Mouse (Mus musculus) c-Kit-positive CD71-positive TER-119-negative erythroid progenitor cells, embryonic 14.5 days (primary cell): ENCODE results near the gene Ogg1.
"Not testable (repeated sequence)": the region's sequence is repeated elsewhere in the genome, so short reads cannot be mapped to it uniquely, and the experiment has no call there.

Experiments used
- DNase-seq: peaks from one replicate; pipeline ENCODE4 v3.0.0-alpha.2; 2013; ENCODE audit warnings: low read depth

Gene Ogg1

DNA sequence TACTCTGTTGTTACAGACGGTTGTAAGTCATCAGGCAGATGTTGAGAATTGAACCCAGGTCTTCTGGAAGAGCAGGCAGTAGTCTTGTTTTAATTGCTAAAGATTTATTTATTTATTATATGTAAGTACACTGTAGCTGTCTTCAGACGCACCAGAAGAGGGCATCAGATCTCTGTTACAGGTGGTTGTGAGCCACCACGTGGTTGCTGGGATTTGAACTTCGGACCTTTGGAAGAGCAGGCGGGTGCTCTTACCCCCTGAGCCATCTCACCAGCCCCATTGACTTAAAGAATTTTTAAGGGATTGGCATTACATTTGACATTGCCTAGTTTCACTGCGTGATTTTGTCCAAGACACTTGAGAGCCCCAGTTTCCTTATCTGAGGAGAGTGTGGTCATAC lies 6.0 kb downstream of the Ogg1 start:
- DNase-seq: not testable (repeated sequence)

DNA sequence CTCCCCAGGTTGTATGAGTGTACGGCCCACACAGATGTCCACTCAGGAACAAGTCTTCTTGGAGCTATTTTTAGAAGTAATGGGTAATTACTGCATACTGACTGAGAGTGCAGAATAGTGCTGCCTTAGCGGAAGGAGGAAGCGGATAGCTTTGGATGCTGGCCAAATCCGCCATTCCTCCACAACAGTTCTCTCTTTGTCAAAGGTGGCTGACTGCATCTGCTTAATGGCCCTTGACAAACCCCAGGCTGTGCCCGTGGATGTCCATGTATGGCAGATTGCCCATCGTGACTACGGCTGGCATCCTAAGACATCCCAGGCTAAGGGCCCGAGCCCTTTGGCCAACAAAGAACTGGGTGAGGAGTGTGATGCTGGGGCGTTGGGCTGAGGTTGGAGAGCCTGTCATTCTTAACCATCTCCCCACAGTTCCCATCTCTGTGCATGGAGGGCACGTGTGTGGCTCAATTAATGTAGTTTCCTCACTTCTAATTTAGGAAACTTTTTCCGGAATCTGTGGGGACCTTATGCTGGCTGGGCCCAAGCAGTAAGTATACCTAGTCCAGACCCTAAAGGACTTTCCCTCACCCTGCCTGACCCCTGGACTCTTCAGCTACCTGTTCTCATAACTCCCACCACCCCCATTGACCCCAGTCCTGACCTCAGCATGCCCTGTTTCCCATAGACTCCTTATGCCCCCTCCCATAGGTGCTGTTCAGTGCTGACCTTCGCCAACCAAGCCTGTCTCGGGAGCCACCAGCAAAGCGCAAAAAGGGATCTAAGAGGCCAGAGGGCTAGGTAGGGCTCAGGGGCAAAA lies 6.6 kb downstream of the Ogg1 start:
- no peak for DNase-seq

DNA sequence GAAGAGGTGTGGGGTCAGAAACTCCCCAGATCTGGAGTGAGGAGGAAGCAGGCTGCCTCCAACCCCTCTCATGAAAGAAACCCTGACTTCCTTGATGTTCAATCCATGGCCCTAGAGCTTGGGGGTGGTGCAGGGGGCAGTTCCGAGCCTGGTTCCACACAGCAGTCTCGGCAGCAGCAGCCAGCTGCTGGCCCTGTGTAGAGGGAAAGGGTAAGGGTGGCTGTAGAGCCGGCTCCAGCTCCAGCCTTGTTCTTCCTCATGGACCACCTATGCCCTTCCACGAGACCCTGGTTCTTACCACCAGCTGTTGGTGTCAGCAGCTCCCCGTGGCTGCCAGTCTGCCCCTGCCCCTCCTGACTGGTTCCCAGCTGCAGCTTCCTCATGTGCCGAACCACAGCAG lies 7.4 kb downstream of the Ogg1 start:
- no peak for DNase-seq

DNA sequence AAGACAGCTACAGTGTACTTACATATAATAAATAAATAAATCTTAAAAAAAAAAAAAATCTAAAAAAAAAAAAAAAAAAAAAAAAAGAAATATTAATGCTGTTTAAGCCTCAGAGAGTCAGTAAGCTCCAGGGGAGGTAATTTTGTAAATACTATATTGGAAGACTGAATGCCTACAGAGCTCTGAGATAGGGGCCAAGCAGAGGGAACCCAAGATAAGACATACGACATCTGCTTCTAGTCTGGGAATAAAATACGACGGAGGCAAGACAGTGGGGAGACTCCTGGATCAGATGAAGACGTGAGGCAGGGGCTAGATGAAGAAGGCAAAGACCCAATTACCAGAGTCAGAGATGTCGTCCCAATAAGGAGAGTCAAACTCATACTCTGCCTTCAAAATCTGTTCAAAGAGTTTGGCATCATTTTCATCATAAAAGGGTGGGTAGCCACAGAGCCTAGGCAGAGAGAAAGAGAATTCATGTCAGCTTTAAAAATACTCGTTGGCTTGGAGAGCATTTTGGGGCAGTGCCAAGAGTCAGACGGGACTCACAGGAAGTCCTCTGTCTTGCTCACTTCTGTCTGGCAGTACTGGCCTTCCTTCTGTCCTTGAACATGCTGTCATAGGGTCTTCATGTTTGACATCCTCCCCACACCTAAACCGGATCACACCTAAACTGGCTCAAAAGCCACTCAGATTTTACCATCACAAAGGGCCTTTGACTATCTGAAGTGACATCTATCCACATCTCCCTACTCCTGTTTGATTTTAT lies 10.3 kb downstream of the Ogg1 start:
- DNase-seq: no peak

DNA sequence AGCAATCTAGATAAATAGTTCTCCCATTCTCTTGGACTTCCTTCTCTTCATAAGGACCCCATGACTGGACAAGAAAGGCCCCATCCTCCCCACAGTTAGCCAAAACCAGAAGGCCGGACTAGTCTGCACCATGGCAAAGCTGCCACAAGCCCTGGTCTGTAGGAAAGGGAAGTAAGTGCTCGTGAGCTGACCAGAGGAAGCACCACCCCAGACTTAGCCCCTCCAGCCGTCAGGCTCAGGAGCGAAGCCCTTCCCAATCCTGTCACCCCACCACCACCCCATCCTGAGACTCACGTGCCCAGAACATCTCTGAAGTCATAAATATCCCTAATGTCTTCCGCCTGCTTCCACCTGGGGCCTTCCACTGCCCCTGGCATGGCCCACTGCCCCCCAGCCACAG lies 14.8 kb downstream of the Ogg1 start:
- DNase-seq: no peak

DNA sequence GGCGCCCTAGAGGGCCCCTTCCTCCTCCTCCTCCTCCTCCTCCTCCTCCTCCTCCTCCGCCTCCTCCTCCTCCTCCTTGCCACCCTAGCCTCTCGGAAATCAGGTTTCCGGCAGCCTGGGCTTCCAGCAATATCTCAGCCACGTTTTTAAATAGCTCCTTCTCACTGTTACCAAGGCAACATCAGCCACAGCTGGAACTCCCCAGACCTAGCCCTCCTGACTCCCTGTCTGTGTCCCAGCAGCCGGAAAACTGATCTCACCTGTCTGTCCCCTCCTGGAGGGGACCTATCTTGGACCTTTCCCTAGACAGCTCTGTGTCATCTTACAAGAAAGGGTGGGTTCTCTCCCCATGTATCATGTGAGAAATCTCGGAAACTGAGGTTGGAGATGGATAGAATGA lies 15.5 kb downstream of the Ogg1 start:
- no peak for DNase-seq

DNA sequence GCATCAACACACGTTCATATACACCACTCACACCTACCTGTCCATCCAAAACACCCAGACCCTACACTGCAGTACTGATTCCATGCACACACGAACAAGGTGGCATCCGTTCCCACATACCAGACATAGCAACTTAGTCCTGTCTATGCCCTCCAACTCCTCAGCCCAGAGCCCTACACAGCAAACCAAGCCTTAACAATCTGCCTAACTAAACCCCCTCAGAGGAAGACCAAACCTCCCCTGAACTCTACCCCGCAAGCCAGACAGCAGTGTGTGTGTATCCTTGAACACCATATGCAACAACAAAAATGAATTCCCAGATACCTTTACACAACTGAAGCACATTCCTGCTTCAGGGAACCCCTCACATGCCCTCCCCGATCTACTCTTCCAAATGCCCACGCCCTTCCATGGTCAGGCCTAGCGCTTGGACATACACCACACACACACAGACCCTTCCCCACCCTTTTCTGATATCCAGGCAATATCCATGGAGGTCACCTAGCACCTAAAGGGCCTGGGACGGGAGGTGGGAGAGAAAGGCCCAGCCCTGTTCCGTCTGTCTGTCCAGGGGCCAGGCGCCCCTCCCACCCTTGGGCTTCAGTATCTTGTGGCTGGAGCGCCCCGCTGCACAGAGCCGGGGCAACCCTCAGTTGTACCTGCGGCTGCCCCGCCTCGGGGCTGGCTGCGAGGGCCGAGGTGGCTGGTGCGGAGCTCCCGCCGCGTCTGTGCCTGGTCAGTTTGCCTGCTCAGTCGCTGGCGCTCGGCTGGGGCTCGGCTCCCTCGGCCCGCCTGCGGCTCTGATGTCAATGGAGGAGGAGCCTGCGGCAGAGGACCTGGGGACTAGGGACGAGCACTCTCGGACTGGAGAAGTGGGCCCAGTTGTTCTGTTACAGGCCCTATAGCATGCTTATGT lies 16.7 kb downstream of the Ogg1 start, which contains the start of gene Camk1:
Gene Camk1 (minus strand): TSS at position 808 of the 916 bp plus-strand sequence.
- peak; percentile 24 for DNase-seq

DNA sequence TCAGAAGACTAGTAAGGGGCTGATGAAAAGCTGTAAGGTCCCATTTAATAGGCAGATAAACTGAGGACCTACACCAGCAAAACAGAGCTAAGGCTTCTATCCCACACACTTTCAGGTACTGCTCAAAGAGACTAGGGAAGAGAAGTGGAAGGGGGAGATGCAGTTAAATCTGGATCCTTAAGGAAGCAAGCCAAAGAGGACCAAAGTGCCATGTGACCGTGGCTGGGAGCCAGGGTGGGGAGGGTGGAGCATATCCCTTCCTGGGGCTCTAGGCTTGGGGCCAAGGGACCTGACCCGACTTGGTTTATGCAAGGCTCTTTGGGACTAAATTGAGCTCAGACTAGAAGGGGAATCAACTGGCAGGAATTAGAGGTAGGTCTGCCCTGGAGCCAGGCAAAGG lies 17.5 kb downstream of the Ogg1 start:
- no peak for DNase-seq

DNA sequence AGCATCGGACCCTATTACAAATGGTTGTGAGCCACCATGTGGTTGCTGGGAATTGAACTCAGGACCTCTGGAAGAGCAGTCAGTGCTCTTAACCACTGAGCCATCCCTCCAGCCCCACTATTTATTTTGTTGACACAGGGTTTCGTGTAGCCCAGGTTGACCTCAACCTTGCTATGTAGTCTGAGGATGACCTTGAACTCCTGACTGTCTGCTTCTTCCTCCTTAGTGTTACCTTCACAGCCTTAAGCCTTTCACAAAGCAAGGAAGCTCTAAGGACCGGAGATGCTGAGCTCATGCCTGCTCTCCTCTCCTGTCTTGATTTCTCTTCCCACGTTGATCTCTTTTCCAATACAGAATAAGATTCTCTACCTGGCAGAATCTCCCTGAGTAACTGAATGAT lies 20.1 kb downstream of the Ogg1 start:
- no peak for DNase-seq

DNA sequence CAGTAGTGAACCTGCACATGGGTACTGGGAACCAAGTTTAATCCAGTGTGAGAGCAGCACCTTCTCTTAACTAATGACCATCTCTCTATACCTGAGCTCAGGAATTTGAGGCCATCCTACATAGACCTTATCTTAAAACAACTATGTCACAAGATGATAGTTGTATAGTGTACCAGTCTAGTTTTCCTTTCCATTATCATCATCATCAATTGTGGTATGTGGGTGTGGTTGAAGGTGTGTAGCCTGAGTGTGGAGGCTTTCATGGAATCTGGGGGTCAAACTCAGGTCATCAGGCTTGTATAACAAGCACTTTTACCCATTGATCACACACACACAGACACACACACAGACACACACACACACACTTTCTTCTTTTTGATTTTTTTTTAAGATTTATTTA lies 23.8 kb downstream of the Ogg1 start:
- no peak for DNase-seq

DNA sequence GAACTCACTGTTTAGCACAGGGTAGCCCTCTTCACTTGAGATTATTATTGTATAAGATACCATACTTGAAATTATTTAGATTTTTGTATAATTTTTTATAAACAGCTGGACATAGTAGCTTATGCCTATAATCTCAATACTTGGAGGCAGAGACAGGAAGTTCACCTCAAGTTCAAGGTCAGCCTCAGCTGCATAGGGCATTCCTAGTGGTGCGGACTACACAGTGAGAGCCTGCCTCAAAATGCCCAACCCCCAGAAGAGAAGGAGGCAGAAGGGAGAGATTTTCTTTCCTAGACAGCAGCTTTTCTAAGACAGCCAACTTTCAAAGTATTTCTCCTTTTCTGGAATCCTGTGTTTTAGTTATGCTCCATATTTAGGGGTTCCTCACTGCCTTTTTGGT lies 24.4 kb downstream of the Ogg1 start:
- DNase-seq: no peak

DNA sequence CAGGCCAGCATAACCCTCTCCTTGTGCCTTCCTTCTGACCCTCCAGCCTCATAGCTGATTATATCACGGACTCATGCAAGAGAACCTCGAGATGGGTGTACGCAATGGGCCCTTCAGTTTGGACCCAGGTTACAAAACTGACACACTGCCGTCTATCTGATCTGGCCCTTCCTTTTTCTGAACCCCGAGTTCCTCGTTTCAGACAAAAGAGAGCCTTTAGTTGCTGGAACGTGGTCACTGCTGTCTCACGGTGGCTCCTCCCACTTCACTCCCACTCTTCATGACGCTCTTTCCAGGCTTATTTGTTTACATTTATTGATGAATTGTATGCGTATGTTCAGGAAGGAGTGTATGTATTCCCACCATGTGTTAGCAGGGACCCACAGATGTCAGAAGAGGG lies 24.9 kb downstream of the Ogg1 start:
- no peak for DNase-seq

DNA sequence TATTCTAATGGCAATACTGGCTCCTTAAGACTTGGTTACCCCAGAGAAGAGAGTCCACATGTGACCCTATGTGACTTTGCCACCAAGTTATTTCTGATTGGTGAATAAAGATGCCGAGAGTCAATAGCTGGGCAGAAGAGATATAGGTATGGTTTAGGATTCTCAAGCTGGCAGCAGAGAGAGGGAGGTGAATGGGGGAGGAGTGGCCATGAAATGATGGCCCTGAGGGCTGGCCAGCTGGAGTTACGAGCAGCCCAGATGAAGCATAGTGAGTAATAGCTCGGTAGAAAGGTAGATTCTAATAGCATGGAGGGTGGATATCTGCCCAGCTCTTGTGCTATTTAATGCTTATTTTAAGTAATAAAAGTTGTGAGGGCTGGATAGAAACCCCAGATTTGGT lies 26.0 kb downstream of the Ogg1 start:
- no peak for DNase-seq

DNA sequence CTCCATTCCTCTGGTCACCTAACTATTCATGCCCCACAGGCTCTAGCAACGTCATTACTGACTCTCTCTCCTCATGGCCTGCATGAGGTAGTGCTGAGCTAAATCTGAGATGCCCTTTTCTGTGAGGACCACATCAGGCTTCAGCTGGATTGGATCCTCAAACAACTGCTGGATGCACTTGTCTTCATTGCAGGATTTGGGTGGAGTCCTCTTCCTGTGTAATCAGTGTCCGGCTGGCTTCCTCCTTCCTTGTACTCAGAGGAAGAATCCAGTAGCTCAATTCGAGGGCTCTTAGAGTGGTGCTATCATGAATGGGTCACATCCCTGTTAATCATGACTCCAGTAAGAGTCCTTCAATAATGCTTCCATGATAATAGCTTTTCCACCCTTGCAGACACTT lies 26.9 kb downstream of the Ogg1 start:
- no peak for DNase-seq

DNA sequence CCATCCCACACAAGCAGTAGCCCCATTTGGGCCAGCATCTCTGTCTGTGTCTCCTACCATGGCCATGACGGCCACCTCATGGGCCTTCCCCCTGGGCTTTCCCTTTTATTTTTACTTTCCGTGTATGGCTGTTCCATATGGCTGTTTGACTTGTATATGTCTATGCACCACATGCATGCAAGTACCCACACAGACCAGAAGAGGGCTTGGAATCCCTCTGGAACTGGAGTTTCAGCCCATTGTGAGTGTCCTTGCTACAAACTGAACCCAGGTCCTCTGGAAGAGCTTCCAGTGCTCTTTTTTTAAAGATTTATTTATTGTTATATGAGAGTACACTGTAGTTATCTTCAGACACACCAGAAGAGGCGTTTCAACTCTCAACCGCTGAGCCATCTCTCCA lies 34.7 kb downstream of the Ogg1 start:
- no peak for DNase-seq

DNA sequence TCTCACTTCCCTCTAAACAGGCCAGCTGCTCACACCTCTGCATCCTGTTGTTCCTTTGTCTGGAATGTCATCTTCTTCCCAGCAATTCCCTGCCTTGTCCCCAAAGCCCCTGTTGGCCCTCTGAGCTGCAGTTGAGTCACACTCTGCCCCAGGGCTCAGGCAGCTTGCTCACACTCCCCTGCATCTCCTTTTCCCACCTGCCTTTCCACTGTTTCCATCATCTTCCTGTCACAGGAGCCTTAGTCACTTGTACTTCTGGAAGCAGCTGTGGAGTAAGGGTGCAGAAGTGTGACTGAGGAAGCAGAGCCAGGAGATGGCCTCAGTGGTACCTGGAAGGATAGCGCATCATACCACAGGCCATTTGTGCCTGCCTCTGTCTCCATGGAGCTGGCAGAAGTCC lies 35.5 kb downstream of the Ogg1 start:
- no peak for DNase-seq

DNA sequence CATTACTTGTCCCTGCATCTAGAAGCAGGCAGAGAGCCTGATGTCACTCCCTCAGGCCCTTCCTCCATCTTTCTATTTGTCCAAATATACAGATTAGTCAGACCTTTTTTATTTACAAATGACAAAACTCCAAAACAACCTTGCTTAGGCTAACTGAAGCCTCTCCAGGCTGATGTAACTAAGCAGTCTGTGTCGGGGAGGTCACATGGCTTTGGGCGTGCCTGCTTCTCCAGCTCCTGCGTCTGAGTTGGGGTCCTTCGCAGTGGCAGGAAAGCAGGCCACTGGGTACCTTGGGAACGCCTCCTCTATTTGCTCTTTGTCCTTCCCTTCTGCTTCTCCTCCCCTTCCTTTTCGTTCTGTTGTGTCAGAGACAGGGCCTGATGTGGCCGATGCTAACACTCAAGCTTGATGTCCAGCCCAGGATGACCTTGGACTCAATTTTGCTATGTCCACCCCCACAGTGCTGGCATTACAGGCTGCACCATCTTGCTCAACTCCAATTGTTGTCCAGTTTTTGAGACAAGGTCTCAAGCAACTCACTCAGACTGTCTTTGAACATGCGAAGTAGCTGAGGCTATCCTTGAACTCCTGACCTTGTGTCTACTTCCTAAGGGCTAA lies 37.9 kb downstream of the Ogg1 start:
- no peak for DNase-seq

DNA sequence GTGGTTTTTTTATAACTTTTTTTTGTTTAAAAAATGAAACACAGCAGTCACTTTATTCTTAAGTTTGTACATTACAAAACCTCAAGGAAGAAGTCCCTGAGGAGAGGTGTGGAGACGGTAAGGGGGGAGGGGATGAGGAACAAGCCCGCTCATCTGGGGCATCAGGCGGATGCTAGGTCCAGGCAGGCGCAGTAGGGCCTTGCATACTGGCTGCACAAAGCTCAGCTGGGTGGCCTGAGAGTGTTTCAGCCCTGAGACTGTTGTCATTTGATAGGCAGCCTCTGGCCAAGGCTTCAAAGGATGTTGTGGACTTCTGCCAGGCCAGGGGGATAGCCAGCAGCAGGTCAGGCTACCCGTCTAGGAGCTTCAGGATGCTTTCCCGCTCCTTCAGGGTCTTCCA lies 39.9 kb downstream of the Ogg1 start:
- DNase-seq: no peak

DNA sequence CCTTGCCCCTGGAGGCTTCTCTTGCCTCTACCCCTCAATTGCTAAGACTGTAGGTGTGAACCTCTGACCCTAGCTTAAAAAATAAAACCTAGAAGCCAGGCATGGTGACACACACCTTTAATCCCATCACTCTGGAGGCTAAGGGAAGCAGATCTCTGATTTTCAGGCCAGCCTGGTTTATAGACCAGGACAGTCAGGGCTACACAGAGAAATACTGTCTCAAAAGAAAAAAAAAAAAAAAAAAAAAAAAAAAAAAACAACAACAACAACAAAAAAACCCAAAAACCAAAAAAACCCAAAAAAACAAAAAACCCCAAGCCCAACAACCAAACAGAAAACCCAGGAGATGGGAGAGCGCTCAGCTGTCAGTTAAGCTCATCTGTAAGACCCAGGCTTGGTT lies 40.8 kb downstream of the Ogg1 start:
- no peak for DNase-seq

DNA sequence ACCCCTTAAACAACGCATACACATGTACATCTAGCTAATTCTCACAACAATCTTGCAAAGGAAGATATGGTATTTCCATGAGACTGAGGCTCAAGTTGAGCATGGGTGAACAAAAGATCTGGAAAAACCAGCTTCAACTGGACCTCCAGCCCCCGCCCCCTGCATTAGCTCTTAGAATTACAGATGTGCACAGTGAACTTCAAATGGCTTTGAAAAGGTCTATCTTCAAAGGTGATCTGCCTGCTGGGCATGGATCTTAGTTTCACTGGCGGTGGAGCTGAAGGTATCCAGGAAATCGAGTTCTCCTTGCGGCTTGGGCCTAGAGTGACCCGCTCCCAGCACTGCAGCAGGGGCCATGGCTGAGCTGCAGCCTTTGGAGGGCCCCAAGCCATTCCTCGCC lies 41.4 kb downstream of the Ogg1 start:
- DNase-seq: no peak

DNA sequence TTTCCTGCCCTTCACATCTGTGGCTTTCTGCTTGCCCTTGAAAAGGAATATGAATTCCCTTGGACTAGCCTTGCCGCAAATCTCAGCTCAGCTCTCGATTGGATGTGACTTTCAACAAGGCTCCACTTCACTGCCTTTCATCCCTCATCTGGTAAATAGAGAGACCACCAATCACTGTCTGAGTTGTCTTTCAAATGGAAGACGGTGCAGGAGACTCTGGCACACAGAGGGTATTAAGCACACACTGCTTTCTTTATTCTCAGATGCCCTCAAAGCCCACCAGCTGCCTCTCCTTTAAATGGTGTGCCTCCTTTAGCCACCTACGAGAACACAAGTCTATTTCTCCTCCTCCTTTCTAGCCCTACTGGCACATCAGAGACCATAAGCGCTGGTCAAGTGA lies 41.8 kb downstream of the Ogg1 start:
- DNase-seq: no peak
